Mouse (Mus musculus) embryonic fibroblast, embryonic 13.5 days (primary cell): ENCODE results near the gene Rarb.

Experiments
- CTCF ChIP-seq: IDR thresholded peaks from 2 replicates; pipeline ENCODE4 v1.5.1; 2011; ENCODE audit warnings: mild to moderate bottlenecking, control low read depth, low read length, moderate library complexity, borderline replicate concordance; ENCODE audit not compliant: insufficient read depth
- POLR2A ChIP-seq: IDR thresholded peaks from 2 replicates; pipeline ENCODE4 v1.6.1; 2011; ENCODE audit warnings: low read depth, mild to moderate bottlenecking, control low read depth, low read length, moderate library complexity

GRCm38 (mm10) chr14:16541641-16542040, 277.3 kb downstream of the Rarb start:
- TF ChIP-seq POLR2A (no peak), CTCF (no peak)
